Mouse (Mus musculus) kidney, adult 18-20 months (tissue): Measurements from ENCODE around the gene H2-DMb1.

ENCODE experiments used
- DNase-seq: peaks from one replicate; pipeline ENCODE4 v3.0.0; 2021

H2-DMb1 gene

DNA sequence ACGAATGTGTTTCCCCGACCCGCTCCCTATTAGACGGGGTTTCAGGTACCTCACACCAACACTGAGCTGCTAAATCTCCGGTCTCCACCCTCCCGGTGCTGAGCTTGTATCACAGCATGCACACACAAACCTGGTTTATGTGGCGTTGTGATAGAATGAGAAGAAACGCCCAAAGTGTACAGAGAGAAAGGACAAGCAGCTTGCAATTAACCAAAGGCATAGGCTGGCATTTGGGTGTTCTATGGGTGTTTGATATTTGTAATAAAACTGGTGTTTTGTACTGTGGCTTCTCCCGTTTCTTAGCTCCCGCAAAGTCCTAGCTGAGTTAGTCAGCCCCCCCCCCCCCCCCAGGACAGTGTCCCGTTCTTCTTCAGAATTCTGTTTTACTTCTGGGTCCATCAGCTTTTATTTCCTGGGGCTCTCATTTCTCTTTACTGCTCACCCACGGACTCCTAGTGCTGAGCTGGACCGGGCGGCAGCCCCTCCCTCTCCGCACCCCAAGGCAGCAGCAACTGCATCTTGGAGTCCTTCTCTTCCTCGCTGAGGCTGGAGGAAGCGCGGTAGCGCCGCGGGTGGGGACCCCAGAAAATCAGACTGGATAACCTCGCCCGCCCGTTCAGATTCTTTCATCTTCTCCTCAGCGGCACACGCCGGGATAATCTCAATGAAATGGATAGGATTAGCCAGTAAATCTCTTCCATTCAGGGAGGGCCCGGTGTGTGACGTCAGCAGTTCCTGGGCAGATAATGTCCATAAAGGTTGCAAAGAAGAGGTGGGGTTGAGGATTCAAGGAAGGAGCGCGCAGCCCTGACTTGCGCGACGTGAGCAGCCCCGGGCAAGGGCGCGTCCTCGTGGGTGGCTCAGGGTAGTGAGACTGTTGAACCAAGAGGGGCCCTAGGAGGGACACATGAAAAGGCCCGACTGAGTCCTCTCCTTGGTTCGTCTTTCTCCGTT lies 44.3 kb downstream of the H2-DMb1 start, which contains the start of gene Psmb8:
Gene Psmb8, plus strand, starts transcription at position 781 of the 954 bp plus-strand sequence.
- DNase-seq = peak; percentile 92

DNA sequence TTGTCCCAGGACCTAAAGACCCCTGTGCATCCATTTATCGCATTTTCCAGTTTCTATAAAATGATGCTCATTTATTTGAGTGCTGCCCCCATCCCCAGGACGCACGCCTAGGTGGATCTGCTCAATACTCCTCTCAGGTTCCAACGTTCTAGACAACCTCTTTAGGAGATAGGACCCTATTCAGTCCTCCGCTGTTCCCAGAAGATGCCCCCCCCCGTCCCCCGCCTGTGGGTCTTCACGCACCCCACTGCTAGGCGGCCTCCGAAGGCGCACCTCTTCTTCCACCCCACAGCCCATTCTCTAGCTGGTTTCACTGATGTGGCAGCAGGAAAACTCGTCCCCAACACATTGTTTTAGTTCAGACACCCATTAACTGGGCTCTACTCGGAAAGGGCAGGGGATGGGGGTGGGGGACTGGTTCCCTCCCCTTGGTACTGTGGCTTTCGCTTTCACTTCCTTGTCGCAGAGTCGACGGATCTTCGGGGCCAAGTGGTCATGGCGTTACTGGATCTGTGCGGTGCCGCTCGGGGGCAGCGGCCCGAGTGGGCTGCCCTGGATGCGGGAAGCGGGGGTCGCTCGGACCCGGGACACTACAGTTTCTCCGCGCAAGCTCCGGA lies 45.1 kb downstream of the H2-DMb1 start:
- DNase-seq = peak; percentile 63

DNA sequence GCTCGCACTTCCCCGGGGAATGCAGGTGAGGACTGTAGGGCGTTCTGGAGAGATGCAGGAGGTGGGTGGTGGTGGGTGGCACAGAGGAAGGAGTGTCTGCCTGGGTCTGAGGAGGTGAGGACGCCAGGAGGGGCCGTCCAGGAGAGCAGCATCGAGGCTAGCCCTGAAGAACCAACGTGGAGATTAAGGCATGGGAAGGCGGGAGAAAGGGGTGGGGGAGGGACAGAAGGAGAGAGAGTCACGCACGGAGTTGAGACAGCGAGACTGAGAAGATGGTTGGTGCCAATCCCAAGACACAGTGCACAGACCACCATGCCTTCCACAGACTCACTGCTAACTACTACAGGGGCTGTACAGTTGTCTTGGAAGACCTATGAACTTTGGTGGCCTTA lies 45.6 kb downstream of the H2-DMb1 start:
- no peak for DNase-seq

- DNase-seq = no peak
Measured at GRCm38 (mm10) chr17:34199050-34199619, 46.3 kb downstream of the H2-DMb1 start.

- DNase-seq = no peak
Measured at GRCm38 (mm10) chr17:34200047-34200446, 47.2 kb downstream of the H2-DMb1 start.

DNA sequence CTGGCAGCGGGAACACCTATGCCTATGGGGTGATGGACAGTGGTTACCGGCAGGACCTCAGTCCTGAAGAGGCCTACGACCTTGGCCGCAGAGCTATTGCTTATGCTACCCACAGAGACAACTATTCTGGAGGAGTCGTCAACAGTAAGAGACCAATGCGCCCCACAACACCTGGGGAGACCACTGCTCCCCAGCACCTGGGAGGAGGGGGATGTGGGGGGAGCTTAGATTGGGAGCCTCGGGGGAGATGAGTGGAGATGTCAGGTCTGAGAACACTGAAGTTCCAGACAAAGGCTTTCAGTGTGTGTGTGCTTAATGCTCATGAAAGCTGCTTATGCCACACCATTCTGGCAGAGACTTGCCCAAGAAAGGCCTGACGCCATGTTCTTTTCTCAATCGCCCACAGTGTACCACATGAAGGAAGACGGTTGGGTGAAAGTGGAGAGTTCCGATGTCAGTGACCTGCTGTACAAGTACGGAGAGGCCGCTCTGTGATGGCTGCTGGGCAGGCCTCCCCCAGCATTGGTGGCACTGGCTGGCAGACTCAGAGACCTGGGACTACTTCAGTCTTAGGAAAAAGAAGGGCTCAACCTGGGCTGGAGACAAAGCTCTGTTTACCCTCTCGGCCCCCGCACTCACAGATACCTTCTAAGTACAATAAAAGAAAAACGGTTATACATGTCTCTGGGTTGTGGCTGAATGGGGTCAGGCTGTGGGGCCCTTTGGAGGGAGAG lies 48.1 kb downstream of the H2-DMb1 start:
- DNase-seq = no peak

GRCm38 (mm10) chr17:34201506-34202055 lies 48.7 kb downstream of the H2-DMb1 start:
- no peak for DNase-seq

DNA sequence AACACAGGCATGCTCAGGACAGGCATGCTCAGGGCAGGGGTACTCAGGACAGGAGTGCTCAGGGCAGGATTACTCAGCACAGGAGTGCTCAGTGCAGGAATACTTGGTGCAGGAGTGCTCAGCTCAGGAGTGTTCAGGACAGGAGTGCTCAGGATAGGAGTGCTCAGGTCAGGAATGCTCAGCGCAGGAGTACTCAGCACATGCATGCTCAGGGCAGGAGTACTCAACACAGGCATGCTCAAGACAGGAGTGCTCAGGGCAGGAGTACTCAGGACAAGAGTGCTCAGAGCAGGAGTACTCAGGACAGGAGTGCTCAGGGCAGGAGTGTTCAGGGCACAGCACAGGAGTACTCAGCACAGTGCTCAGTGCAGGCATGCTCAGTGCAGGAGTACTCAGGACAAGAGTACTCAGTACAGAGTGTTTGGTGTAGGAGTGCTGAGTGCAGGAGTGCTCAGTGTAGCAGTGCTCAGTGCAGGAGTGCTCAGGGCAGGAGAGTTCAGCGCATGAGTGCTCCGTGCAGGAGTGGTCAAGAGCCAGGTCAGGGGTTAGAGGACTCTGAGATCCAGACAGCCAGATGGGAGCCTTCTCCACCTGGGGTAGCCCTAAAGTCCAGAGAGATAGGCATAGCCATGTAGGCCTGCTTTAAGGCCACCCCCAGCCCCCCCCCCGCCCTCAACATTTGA lies 50.0 kb downstream of the H2-DMb1 start:
- no peak for DNase-seq

DNA sequence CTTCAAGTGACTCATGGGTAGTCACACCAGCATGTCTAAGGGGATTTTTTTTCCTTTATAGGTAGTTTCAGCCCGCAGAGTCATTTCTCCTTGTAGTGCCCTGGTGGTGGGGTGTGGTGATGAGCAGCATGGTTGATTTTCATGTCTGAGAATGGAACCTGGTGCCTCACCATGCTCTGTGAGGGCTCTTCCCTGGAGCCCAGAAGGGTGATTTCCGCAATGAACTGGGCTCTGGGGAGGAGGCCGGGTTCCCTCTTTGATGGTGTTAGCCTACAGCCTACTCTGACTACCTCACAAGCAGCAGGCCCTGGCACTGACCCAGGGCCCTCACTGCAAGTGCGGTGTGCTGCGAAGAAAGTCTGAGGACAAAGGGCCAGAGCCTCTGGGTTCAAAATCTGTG lies 50.6 kb downstream of the H2-DMb1 start, which contains the start of gene Tap2:
Gene Tap2, plus strand, starts transcription at position 84 of the 400 bp plus-strand sequence.
- no peak for DNase-seq

- peak; percentile 92 for DNase-seq
Measured at GRCm38 (mm10) chr17:34204303-34205010, 51.6 kb downstream of the H2-DMb1 start.

DNA sequence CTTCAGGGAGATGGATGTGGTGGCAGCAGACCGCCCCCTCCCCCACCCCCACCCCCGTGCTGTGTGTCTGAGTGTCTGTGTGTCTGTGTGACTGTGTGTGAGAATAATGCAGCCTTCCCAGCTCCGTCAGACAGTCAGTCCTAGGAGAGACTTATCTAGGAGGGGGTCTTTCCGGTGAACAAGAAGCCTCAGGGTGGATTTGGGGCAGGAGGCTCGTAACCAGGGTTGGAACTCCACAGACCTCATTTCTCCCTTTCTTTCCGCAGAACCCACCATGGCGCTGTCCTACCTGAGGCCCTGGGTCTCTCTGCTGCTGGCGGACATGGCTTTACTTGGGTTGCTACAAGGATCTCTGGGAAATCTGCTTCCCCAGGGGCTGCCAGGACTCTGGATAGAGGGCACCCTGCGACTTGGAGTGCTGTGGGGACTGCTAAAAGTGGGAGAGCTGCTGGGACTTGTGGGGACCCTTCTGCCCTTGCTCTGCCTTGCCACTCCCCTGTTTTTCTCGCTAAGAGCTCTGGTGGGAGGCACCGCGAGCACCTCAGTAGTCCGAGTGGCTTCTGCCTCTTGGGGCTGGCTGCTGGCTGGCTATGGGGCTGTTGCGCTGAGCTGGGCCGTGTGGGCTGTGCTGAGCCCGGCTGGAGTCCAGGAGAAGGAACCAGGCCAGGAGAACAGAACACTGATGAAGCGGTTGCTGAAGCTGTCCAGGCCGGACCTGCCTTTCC lies 52.3 kb downstream of the H2-DMb1 start:
- peak; percentile 35 for DNase-seq

GRCm38 (mm10) chr17:34205746-34206176 lies 52.9 kb downstream of the H2-DMb1 start:
- DNase-seq = peak; percentile 39

DNA sequence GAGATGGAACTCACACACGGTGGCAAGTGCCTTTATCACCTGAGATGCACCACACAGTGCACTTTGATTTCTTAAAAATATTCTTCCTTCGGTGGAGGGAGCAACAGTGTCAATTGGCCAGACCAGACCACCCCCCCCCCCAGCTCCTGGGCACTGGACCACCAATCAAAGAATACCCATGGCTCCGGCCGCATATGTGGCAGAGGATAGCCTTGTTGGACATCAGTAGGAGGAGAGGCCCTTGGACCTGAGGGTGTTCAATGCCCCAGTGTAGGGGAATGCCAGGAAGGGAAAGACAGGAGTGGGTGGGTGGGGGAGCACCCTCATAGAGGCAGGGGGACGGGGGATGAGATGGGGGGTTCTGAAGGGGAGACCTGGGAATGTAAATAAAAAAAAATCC lies 53.9 kb downstream of the H2-DMb1 start:
- DNase-seq = no peak

GRCm38 (mm10) chr17:34207456-34207855 lies 54.6 kb downstream of the H2-DMb1 start:
- DNase-seq = no peak

GRCm38 (mm10) chr17:34207866-34208265 lies 55.0 kb downstream of the H2-DMb1 start:
- no peak for DNase-seq

DNA sequence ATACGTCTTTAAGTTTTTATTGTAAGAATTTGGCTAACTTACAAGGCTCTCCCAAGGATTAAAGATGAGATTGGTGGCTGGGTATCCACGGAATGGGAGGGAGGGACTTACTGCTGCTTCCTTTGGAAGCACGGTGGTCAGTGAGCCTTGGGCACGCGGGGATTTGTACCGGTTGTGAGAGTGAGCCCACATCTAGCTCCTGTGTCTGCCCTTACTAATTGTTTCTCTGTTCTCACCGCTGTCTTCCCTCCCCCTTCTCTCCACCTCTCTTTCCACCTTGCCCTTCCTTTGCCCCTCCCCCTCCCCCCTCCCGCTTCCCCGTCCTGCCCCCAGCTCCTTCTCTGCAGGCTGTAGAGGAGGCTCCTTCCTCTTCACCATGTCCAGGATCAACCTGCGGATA lies 55.5 kb downstream of the H2-DMb1 start:
- no peak for DNase-seq

- DNase-seq = no peak
Measured at GRCm38 (mm10) chr17:34209680-34210079, 56.8 kb downstream of the H2-DMb1 start.
